In genomic region chr13:44099511-44099910, GRCm38 (mm10) we compare ENCODE assay signal across 12 mouse cellular contexts.
A peak's percentile ranks its signal among the peaks of the same experiment; 100 is the strongest.
DNase-seq lines count a peak whose midpoint lies in the region; ATAC-seq lines count a peak whose summit lies in the region.
"Had no signal": no experiment of that assay in that cellular context is flagged by ENCODE, and none has a peak within 500 bp of the region (broad histone marks: within the 10 kb centered on the region; RNA-seq: fewer than 3 reads in every experiment).

No protein-coding gene starts in this region.

- 63% methylated on average over 9 of the region's 9 CpGs for WGBS in heart, embryonic 10.5 days
- 60% methylated on average over 9 of the region's 9 CpGs for WGBS in heart, embryonic 12.5 days
- 31% methylated on average over 9 of the region's 9 CpGs for WGBS in forebrain, embryonic 10.5 days
- 17% methylated on average over 9 of the region's 9 CpGs for WGBS in hindbrain, embryonic 16.5 days
- WGBS in neural tube, embryonic 11.5 days: 24% methylated on average over 9 of the region's 9 CpGs
- WGBS in kidney, embryonic 16.5 days: 38% methylated on average over 9 of the region's 9 CpGs

- H3K4me3 ChIP-seq in heart, embryonic 10.5 days: no peak overlapping the region
- no peak overlapping the region for H3K4me3 ChIP-seq in heart, embryonic 12.5 days
- H3K4me3 ChIP-seq in forebrain, embryonic 10.5 days: no peak overlapping the region
- H3K4me3 ChIP-seq in hindbrain, embryonic 16.5 days (ENCODE audit: low read length): no peak overlapping the region
- no peak overlapping the region for H3K4me3 ChIP-seq in neural tube, embryonic 11.5 days (ENCODE audit: low read depth, low read length)
- no peak overlapping the region for H3K4me3 ChIP-seq in kidney, embryonic 16.5 days (ENCODE audit: low read length)
- H3K4me3 ChIP-seq: embryonic facial prominence, embryonic 13.5 days; liver, embryonic 13.5 days had no signal

- peaks cover 16% of the 10 kb centered on the region; the same call in 1 of the 2 replicates for H3K27me3 ChIP-seq in heart, embryonic 10.5 days (ENCODE audit: insufficient read depth, poor library complexity, severe bottlenecking)
- H3K27me3 ChIP-seq in heart, embryonic 12.5 days (replicated peaks): no peaks in the 10 kb centered on the region
- peaks cover 54% of the 10 kb centered on the region for H3K27me3 ChIP-seq in forebrain, embryonic 10.5 days (ENCODE audit: poor library complexity, severe bottlenecking)
- no peaks in the 10 kb centered on the region for H3K27me3 ChIP-seq in hindbrain, embryonic 16.5 days (replicated peaks; ENCODE audit: control insufficient read depth, insufficient read depth, low read length)
- no peaks in the 10 kb centered on the region for H3K27me3 ChIP-seq in neural tube, embryonic 11.5 days (ENCODE audit: control insufficient read depth, insufficient read depth, low read length)
- H3K27me3 ChIP-seq in kidney, embryonic 16.5 days (ENCODE audit: insufficient read depth, low read length): peaks cover 12% of the 10 kb centered on the region

- H3K9ac ChIP-seq in heart, embryonic 12.5 days: no peak overlapping the region
- no peak overlapping the region for H3K9ac ChIP-seq in hindbrain, embryonic 16.5 days (ENCODE audit: low read depth, low read length)
- H3K9ac ChIP-seq in neural tube, embryonic 11.5 days (ENCODE audit: low read length): no peak overlapping the region
- H3K9ac ChIP-seq in kidney, embryonic 16.5 days (replicated peaks; ENCODE audit: low read length): no peak overlapping the region
- H3K9ac ChIP-seq: embryonic facial prominence, embryonic 13.5 days; liver, embryonic 13.5 days had no signal

- H3K4me2 ChIP-seq in heart, embryonic 12.5 days: no peak overlapping the region
- no peak overlapping the region for H3K4me2 ChIP-seq in hindbrain, embryonic 16.5 days (ENCODE audit: low read length)
- H3K4me2 ChIP-seq in neural tube, embryonic 11.5 days (ENCODE audit: low read depth): no peak overlapping the region
- no peak overlapping the region for H3K4me2 ChIP-seq in kidney, embryonic 16.5 days (replicated peaks; ENCODE audit: low read depth, low read length)
- H3K4me2 ChIP-seq: embryonic facial prominence, embryonic 13.5 days; liver, embryonic 13.5 days had no signal

- DNase-seq in heart, embryonic 10.5 days (ENCODE audit: low spot score): peak; percentile 70
- DNase-seq in forebrain, embryonic 10.5 days (ENCODE audit: extremely low spot score, low spot score): peak; percentile 36
- DNase-seq in neural tube, embryonic 11.5 days (ENCODE audit: low spot score): peak; percentile 58
- DNase-seq in left cerebral cortex, postnatal 36 days (ENCODE audit: low spot score in 2 of 2): no peak
- no peak for DNase-seq in lung, postnatal 4 days
- DNase-seq: liver, embryonic 13.5 days; lung, postnatal 36 days had no signal

- H3K36me3 ChIP-seq in heart, embryonic 10.5 days: no peaks in the 10 kb centered on the region
- no peaks in the 10 kb centered on the region for H3K36me3 ChIP-seq in heart, embryonic 12.5 days
- no peaks in the 10 kb centered on the region for H3K36me3 ChIP-seq in forebrain, embryonic 10.5 days (replicated peaks)
- no peaks in the 10 kb centered on the region for H3K36me3 ChIP-seq in hindbrain, embryonic 16.5 days (ENCODE audit: control insufficient read depth, insufficient read depth, low read length)
- H3K36me3 ChIP-seq in neural tube, embryonic 11.5 days (ENCODE audit: control insufficient read depth, insufficient read depth, low read length): no peaks in the 10 kb centered on the region
- no peaks in the 10 kb centered on the region for H3K36me3 ChIP-seq in kidney, embryonic 16.5 days (ENCODE audit: insufficient read depth, low read length)
- H3K36me3 ChIP-seq: embryonic facial prominence, embryonic 13.5 days; liver, embryonic 13.5 days had no signal

- no peaks in the 10 kb centered on the region for H3K9me3 ChIP-seq in heart, embryonic 10.5 days
- no peaks in the 10 kb centered on the region for H3K9me3 ChIP-seq in heart, embryonic 12.5 days (replicated peaks)
- H3K9me3 ChIP-seq in forebrain, embryonic 10.5 days: no peaks in the 10 kb centered on the region
- no peaks in the 10 kb centered on the region for H3K9me3 ChIP-seq in hindbrain, embryonic 16.5 days (ENCODE audit: control insufficient read depth, low read length)
- no peaks in the 10 kb centered on the region for H3K9me3 ChIP-seq in neural tube, embryonic 11.5 days (ENCODE audit: control insufficient read depth, low read length)
- H3K9me3 ChIP-seq in kidney, embryonic 16.5 days (ENCODE audit: low read length): no peaks in the 10 kb centered on the region
- H3K9me3 ChIP-seq: embryonic facial prominence, embryonic 13.5 days; liver, embryonic 13.5 days had no signal

- intact Hi-C loops in left cerebral cortex, postnatal 36 days (cut with DNase I): no loop called here

- no peak for ATAC-seq in heart, embryonic 12.5 days (ENCODE audit: insufficient number of reproducible peaks, low FRiP score)
- ATAC-seq in hindbrain, embryonic 16.5 days: peak; percentile 41; the same call in 1 of the 2 replicates
- ATAC-seq in neural tube, embryonic 11.5 days (ENCODE audit: insufficient read depth, low FRiP score, low TSS enrichment): no peak
- no peak for ATAC-seq in kidney, embryonic 16.5 days (ENCODE audit: low FRiP score, low TSS enrichment)
- ATAC-seq: intestine, postnatal 0 days had no signal

- H3K4me1 ChIP-seq in heart, embryonic 10.5 days: peaks cover 18% of the 10 kb centered on the region; the same call in 1 of the 2 replicates
- H3K4me1 ChIP-seq in heart, embryonic 12.5 days (replicated peaks): peaks cover 4% of the 10 kb centered on the region; the same call in 1 of the 2 replicates
- peaks cover 52% of the 10 kb centered on the region for H3K4me1 ChIP-seq in forebrain, embryonic 10.5 days
- H3K4me1 ChIP-seq in hindbrain, embryonic 16.5 days (ENCODE audit: control insufficient read depth, insufficient read depth, low read depth, low read length): peaks cover 19% of the 10 kb centered on the region
- H3K4me1 ChIP-seq in neural tube, embryonic 11.5 days (ENCODE audit: control insufficient read depth, insufficient read depth, low read length): peaks cover 11% of the 10 kb centered on the region
- H3K4me1 ChIP-seq in kidney, embryonic 16.5 days (ENCODE audit: insufficient read depth, low read length): peaks cover 14% of the 10 kb centered on the region; the same call in 1 of the 2 replicates
- H3K4me1 ChIP-seq: liver, embryonic 13.5 days had no signal

- peak overlapping the region; percentile 42; the same call in 1 of the 2 replicates for H3K27ac ChIP-seq in heart, embryonic 10.5 days
- H3K27ac ChIP-seq in heart, embryonic 12.5 days (ENCODE audit: poor library complexity, severe bottlenecking): no peak overlapping the region
- H3K27ac ChIP-seq in forebrain, embryonic 10.5 days: peak overlapping the region; percentile 92
- no peak overlapping the region for H3K27ac ChIP-seq in hindbrain, embryonic 16.5 days (ENCODE audit: low read depth, low read length)
- H3K27ac ChIP-seq in neural tube, embryonic 11.5 days (ENCODE audit: low read depth, low read length): no peak overlapping the region
- no peak overlapping the region for H3K27ac ChIP-seq in kidney, embryonic 16.5 days (ENCODE audit: low read length)
- H3K27ac ChIP-seq: embryonic facial prominence, embryonic 13.5 days; liver, embryonic 13.5 days had no signal

Comparison
In these comparisons a context has a peak if more than half of its experiments do, and no peak if none do; other contexts are left out.
1. H3K27ac ChIP-seq: peak in heart, embryonic 10.5 days (single experiment) and forebrain, embryonic 10.5 days (single experiment); none in heart, embryonic 12.5 days (single experiment), hindbrain, embryonic 16.5 days (single experiment), neural tube, embryonic 11.5 days (single experiment) and kidney, embryonic 16.5 days (single experiment).
2. DNase-seq: peak in heart, embryonic 10.5 days (single experiment), forebrain, embryonic 10.5 days (single experiment) and neural tube, embryonic 11.5 days (single experiment); none in left cerebral cortex, postnatal 36 days (0 of 2) and lung, postnatal 4 days (0 of 2).